Mouse (Mus musculus): ENCODE results near the gene Calhm3.
"Not testable (repeated sequence)": the region's sequence is repeated elsewhere in the genome, so short reads cannot be mapped to it uniquely, and the experiment has no call there.

Gene Calhm3

DNA sequence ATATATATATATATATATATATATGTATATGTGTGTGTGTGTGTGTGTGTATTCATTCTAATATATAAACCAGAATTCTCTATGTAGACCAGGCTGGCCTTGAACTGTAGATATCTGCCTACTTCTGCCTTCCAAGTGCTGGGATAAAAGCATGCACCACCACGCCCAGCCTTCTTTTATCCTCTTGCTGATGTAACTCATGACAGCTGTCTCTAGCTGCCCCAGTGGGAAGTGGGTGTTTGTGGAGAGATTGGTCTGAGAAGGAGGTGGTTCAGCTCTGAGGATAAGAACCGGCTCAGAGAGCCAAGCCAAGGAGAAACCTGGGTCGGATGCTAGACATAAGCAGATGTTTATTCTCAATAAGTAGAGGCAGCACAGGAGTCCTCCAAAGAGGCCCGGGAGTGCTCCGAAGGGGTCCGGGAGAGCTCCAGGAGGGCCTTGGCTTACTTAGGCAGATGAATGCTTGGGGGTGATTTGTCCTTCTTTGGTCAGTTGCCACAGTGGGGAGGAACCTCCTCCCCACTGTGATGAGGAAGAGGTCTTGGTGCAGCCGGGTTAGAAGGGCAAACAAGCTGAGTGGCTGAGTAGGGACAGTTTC is 10.2 kb upstream of the Calhm3 start:
- DNase-seq (ENCODE audit: low spot score in 2 of 2), result no peak

DNA sequence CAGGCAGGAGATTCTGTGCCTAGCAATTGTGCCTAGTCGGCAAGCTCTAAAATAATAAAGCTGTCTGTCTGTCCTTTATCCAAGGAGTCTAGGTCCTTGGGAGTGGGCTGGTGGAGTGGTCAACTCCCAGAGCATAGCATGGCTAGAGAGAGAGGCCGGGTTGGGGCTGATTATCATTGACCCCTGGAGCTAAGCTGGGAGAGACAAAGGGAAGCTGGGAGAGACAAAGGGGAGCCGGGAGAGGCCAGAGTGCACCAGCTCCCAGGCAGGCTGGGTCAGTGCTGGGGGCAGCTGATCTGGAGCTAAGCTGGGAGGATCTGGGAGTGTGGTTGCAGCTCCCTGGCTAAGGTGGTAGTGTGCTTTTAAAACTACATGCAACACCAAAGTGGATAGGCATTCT is 9.2 kb upstream of the Calhm3 start:
- DNase-seq (ENCODE audit: low spot score in 2 of 2), result no peak

DNA sequence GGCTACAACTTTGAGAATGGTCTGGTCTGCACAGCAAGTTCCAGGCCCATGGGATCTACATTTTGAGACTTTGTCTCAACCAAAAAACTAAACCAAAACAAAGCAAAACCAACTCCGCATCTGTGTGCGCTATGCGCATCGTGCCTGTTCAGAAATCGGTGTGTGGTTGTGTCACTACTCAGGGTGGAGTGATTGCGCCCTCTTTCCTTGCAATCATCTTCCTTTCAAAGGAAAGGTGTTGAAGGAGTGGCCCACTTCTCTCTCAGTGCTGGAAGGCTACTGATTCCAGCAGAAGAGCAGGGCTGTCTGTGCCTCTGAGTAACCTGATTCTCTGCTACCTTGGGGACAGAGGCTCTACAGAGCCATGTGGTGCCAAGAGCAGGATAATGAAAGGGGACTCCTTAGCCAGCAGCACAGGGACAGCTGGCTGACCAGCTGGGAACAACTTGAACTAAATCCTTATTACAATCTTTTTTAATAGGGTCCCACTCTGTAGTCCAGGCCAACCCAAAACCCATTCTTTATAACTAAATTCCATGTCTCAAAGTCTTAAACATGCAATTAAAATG is 5.7 kb upstream of the Calhm3 start:
- DNase-seq (ENCODE audit: low spot score in 2 of 2), result no peak

DNA sequence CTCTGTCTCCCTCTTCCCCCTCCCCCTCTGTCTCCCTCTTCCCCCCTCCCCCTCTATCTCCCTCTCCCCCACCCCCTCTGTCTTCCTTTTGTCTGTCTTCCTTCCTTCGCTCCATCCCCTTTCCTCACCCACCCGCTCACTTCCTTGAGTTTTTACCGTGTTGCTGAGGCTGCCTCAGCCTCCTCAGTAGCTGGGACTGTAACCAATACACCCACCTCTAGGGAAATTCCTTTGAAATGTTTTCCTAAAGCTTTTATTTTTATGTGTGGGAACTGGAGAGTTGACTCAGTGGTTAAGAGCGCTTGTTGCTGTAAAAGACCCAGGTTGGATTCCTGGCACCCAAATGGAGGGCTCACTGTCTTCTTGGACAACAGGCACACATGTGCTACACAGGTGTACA is 4.1 kb upstream of the Calhm3 start:
- DNase-seq (ENCODE audit: low spot score in 2 of 2), result no peak

DNA sequence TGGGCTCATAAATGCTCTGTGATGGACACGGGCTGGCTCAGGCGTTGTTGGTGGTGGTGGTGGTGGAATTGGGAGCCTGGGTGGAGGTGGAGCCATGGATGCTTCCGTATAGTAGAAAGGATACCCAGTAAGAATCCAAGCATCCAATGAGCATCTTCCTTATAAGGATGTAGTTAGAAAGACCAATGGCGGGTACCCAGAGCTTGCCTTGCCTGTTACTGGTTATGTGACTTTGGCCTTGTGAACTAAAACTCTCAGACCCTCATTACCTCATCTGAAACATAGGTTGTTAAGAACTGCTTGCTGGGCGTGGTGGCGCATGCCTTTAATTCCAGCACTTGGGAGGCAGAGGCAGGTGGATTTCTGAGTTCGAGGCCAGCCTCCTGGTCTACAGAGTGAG is 3.8 kb downstream of the Calhm3 start:
- no peak for DNase-seq (ENCODE audit: low spot score in 2 of 2)

DNA sequence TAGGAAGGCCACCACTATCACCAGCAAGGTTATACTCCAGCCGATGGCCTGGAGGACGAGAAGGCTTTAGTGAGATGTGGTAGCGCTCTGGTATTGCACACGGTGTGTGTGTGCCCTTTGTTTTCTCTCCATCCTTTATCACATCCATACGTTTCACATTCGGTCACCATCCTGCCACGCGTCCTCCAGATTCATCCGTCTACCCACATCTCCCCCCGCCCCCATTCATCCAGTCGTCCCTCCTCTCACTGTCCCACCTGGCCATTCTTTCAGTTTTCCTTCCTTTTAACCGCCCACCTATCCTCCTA is 5.5 kb downstream of the Calhm3 start:
- no peak for DNase-seq (ENCODE audit: low spot score in 2 of 2)

DNA sequence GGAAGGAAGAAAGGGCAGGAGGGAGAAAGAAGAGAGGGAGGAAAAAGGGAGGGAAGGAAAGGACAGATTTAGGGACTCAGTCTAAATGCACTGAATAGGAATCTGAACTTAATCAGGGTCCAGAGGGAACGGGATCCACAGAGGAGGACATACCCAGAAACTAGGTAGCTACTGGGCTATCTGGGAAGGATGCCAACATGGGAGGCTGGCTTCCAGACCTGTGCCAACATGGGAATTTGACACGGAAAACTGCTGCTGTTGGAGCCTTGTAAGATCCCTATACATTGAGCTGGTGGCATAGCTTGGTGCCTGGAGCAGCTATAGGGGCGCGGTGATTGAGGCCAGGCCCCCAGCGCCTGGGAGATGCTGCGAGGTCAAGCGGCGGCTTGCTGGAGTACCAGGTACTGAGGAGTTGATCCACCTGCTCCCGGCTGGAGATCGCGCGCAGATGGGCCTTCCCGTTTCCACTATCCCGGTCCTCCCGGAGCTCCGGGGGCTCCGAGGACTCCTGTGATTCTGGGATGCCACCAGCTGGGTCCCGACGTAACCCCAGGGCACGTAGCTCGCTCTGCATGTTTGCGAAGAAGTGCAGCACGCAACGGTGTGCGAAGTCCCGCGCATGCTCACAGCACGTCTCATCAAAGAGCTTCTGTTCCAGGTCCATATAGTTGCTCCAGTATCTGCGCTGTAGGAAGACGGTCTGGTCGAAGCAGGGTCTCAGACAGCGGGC is 6.1 kb downstream of the Calhm3 start:
- DNase-seq (ENCODE audit: low spot score in 2 of 2), result no peak

DNA sequence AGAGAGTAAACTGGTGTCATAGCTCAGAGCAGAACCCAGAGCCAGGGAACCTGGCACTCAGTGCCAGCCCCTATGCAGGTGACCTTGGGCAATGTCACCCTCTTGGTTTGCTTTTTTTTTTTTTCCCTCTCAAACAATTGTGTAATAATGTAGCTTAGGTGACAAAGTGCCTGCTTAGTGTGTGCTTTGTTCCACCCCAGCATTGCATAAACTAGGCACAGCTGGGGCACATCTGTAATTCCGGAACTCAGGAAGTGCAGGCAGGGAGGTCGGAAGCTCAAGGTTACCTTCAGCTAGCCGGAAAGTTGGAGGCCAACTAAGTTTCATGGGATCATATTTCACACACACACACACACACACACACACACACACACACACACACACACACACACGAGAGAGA is 7.7 kb downstream of the Calhm3 start:
- no peak for DNase-seq (ENCODE audit: low spot score in 2 of 2)

DNA sequence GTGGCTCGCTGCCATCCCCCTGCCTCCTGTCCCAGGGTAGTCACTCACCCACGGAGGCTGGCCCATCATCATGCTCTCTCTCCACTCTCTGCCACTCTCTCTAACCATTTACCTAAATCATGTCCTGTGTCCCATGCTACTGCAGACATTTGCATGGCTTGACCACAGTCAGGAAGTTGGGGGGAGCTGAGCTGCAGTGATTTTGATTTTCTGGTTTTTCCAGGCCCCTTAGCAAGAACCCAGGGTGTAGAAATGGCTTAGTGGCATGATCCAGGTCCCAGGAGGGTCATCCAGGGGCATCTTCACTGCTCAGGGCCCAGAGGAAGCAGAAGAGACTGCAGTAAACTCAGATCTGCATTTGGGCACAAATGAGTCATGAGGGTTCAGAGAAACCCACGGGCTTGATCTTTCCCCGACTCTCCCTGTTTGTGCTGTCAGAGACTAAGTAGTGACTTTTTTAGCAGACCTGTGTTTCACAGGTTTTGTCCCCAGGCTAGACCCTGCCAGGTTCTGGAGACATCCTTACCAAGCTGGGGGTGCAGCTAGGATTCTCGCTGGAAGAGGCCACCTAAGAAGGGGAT is 9.2 kb downstream of the Calhm3 start:
- DNase-seq (ENCODE audit: low spot score in 2 of 2), result no peak

DNA sequence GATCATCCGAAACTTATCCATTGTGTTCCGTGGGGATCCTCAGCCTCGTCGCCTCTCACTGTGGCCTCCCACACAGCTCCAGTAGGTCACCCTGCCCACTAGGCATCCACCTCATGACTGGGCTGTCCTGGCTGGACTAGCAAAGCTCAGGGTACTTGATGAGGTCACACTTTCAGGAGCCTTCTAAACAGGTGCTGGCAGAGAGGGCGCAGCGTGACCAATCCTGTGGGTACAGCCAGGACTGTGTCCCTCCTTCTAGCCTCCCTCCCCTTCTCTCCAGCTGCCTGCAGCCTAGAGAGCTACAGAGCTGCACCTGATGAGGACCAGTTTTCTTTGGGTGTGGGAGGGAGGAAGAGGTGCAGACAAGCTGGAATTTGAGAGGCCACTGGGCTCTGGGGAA is 13.4 kb downstream of the Calhm3 start, which contains the start of gene Calhm1:
Gene Calhm1, minus strand, starts transcription at position 101 of the 400 bp plus-strand sequence.
- DNase-seq (ENCODE audit: low spot score in 2 of 2), result no peak

DNA sequence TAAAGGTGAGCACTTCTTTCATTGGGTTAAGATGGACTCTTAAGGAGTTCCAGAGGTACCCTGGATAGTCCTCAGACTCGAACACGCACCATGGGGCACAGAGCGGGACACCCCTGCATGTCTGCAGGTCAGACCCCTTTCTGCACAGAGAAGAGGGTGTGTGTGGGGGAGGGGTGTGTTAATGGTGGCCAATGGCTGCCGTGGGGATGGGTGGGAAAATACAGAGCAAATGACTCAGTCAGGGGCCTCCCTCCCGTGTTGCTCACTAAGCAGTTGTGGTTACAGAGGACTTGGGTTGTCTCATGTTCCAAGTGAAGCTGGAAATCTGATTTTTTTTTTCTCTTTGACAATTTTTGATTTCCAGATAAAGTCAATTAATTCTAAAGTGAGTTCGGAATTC is 15.1 kb downstream of the Calhm3 start:
- DNase-seq (ENCODE audit: low spot score in 2 of 2), result no peak

DNA sequence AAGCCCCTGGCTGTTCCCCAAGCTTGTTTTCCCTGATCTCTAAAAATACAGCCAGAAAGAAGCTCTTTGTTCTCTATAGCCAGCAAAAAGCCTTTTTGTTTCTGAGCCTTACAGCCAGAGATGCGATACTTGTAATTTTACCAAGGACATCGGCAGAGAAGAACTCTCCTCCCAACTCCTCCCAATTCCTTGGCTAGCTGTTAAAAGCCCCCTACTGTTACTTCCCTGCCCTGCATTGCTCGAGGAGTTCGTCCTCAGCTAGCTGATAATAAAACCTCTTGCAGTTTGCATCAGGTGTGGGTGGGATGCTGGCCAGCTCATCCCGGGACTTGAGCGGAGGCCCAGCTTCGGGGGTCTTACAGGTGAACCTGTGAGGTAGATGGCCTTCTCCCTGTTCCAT is 18.0 kb downstream of the Calhm3 start:
- not testable (repeated sequence) for DNase-seq (ENCODE audit: low spot score in 2 of 2)

DNA sequence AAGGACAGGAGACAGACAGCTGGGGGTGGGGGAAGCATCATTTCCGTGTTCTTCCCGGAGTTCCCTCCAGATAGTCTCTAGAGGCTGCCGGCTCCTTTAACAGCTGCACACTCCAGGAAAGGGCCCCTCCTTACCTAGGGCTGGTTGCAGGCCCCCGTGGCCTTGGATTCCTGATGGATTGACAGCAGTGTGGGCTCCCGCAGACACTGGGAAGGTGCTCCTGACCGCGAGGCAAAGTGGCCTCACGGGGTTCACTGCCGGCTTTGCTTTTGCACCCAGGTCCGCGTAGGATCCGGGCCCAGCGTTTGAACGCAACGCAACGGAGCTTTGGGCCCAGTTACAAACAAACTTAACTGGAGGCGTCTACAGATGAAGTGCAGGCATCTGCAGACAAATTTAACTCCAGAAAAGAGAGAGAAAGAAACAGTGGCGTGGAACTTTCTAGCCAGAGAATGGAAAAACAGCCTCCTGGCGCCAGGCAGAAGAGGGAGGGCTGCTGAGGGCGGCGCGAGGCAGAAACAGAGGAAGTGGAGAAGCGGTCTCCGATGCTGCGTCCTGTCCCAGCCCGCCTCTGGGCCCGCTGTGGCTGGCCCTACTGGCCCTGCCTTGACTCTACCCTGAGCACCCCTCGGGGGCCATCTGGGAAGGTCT is 19.7 kb downstream of the Calhm3 start, which contains the start of gene Calhm2:
Gene Calhm2, minus strand, starts transcription at position 524 of the 651 bp plus-strand sequence.
- no peak for DNase-seq (ENCODE audit: low spot score in 2 of 2)

DNA sequence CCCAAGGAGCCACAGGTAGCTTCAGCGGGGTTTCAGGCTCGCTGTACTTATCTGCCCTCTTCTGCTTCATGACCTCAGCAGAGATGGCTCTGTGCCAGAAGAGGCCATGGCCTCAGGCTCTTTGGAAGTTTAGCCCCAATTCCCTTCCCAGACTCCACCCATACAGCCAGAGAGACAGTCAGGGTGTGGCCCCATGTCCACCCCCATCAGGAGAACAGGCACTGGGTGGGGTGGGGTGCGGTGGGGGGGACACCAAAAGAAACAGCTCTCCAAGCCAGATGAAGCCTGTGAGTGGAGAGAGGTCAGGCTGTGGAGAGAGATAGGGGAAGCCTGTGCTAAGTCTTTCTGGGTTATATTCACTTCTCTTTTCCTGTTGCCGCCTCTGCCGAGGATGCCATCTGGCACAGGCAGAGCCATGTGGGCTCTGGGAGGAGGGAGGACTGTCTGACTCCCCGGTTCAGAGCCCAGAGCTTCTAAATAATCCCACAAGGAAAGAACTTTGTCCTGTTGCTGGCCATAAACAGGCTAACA is 20.4 kb downstream of the Calhm3 start:
- no peak for DNase-seq (ENCODE audit: low spot score in 2 of 2)

DNA sequence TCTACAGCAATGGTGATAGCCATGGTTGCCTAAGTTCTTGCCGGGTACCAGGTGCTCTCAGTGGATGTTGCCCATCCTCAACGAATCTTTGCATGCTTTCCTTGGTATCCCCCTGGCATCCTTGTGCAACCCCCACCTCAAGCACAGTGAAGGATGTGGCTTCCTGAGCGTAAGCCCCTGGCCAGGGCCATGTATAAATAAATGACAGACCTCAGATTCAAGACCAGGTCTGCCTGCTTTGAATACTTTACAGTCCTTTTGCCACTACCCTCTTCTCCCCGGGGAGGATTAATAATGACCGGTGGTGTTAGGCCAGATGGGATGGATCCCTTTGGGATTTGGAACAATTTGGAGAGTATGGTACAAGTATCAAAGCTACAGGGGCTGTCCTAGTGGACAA is 21.4 kb downstream of the Calhm3 start:
- no peak for DNase-seq (ENCODE audit: low spot score in 2 of 2)

DNA sequence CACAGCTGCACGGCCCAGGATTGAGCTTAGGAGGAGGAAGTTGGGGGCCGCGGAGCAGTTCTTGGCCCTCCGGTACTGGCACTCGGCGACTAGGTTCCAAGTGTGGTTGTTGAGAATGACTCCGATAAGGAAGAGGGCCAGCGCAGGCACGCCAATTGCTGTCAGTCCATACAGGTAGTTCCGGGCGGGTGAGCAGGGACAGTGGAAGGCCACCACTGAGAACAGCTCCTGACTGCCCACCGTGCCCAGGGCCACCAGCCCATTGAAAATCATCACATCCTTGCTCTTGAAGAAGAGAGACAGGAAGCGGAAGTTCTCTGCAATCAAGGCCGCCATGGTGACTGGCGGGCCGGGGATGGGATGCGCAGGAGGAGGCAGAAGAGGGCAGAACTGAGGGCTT is 22.0 kb downstream of the Calhm3 start:
- no peak for DNase-seq (ENCODE audit: low spot score in 2 of 2)

DNA sequence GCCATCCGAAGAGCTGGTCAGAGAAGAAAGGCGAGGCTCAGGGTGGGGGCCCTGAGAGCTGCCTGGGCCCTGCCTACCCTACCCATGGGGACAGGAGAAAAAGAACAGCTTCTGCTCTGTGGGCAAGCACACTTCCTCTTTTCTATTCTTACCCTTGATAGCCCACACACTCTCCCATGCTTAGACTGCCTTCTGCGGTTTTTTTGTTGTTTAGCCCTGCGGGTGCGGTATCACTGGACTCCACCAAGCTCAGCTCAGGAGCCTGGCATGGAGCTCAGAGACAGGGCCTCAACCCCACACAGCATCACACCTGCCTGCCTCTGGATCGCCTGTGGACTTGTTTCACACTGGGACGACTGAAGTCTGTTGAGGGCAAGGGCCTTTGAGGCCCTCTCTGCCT is 24.4 kb downstream of the Calhm3 start:
- DNase-seq (ENCODE audit: low spot score in 2 of 2), result no peak

DNA sequence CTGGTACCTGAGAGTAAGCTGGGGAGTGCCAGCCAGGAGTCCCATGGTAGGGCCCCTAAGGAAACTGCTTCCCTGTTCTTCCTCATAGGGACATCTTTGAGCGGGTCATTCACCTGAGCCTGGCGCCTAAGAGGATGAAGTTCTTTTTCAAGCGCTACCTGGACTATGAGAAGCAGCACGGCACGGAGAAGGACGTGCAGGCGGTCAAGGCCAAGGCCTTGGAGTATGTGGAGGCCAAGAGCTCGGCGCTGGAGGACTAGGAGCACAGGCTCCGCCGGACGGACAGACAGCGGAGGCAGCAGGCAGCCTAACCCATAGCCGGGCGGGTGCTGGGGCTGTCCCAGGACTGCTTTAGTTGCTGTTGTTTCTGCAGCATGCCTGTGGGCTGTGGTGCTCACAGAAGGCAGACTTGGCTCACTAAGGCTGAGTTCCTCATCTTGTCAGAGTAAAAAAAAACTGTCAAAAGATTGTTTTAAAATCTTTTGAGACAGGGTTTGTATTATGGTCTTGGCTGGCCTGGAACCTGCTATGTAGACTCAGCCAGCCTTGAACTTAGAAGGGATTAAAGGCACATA is 26.9 kb downstream of the Calhm3 start:
- no peak for DNase-seq (ENCODE audit: low spot score in 2 of 2)

DNA sequence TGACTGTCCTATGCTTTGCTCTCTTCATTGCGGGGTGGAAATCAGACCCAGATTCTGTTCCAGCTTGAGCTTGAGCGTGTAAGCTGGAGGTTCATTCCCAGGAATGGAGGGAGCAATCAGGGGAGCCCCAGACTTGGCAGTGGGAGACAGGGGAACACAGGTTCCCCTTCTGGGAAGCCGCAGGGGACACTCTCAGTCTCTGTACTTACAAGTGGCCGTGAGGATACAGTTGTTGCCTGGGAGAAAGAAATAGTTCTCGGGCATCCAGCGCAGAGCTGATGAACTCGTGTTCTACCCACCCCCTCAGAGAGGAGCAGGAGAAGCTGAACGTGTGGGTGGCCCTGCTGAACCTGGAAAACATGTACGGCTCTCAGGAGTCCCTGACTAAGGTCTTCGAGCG is 28.7 kb downstream of the Calhm3 start:
- DNase-seq (ENCODE audit: low spot score in 2 of 2), result no peak

DNA sequence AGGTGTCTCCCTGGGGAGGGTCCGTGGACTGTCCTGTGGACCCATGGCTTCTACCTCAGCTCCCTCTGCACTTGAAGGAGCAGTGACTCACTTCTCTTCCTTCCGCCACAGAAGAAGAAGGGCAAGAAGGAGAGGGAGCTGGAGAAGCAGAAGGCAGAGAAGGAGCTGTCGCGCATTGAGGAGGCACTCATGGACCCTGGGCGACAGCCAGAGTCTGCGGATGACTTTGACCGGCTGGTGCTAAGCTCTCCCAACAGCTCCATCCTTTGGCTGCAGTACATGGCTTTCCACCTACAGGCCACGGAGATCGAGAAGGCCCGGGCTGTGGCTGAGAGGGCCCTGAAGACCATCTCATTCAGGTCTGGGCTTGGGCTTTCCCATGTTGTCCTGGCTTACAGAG is 29.4 kb downstream of the Calhm3 start:
- no peak for DNase-seq (ENCODE audit: low spot score in 2 of 2)

DNA sequence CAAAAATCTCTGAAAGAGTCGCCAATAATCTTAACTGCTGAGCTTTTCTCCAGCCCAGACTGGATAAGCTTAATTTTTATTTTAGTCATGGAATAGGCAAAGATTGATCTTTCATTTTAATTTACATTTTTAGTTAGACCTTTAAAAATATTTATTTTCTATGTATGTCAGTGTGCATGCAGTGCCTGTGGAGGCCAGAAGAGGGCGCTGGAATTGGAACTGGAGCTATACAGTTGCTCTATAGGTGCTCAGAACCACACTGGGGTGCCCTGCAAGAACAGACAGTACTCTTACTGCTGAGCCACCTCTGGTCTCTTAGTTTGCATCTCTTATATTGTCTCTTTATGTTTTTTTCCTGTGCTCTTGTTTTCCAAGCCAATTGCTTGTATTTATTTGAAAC is 34.8 kb downstream of the Calhm3 start:
- peak in 1 of 2 experiments; percentile 33 for DNase-seq (ENCODE audit: low spot score in 2 of 2)

DNA sequence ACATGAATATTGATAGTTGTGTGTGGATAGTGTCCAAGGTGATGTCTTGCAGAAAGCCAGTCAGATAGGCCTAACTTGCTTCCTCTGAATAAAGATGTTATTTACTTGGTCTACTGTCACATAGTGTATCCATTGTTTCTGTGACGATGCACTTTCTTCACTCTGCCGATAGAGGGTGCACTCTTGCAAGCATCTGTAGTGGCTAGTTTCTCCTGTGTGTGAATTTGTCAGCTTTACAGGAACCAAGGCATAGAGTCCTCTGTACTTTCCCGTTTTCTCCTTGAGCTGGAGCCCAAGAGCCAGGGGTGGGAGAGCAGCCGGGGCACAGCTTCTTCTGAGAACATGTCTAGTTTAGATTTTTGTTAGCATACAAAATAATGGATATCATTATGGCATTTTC is 36.5 kb downstream of the Calhm3 start:
- DNase-seq (ENCODE audit: low spot score in 2 of 2), result no peak

Data from cerebellum, postnatal 4 days (tissue).